Mouse (Mus musculus) G1E (cell line): ENCODE data around the gene Sppl2b.

Experiments
- CTCF ChIP-seq: IDR thresholded peaks from 2 replicates; pipeline ENCODE4 v1.5.1; 2012; ENCODE audit warnings: low read depth, low read length, inconsistent platforms, mixed read lengths
- GATA1 ChIP-seq: IDR thresholded peaks from 2 replicates; pipeline ENCODE4 v1.6.1; 2012; ENCODE audit warnings: borderline replicate concordance, low read length, inconsistent platforms, mixed read lengths
- GATA2 ChIP-seq: IDR thresholded peaks from 2 replicates; pipeline ENCODE4 v1.6.1; 2012; ENCODE audit warnings: low read depth, low read length, inconsistent platforms, borderline replicate concordance
- POLR2AphosphoS5 ChIP-seq: IDR thresholded peaks from 2 replicates; pipeline ENCODE4 v1.6.1; 2012; ENCODE audit warnings: low read depth, low read length, inconsistent platforms; ENCODE audit not compliant: insufficient replicate concordance

DNA sequence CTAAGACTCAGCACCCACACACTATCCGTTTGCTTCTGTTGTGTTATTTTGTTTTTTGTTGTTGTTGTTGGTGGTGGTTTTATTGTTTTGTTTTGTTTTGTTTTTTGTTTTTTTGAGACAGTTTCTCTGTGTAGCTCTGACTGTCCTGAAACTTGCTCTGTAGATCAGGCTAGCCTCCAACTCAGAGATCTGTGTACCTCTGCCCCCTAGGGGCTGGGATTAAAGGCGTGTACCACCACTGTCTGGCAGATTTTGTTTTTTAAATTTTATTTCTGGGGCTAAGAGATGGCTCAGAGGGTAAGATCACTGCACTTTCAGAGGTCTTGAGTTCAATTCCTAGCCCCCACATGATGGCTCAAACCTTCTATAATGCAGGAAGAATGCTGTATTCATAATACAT is 25.8 kb downstream of the Sppl2b start:
- TF ChIP-seq CTCF (no peak), GATA1 (no peak), GATA2 (no peak), POLR2AphosphoS5 (no peak)
